Mouse (Mus musculus) cortical plate, adult 2 months (tissue): ENCODE results near the gene Cct5. TPM values are rescaled to one million over a fixed set of nuclear protein-coding genes. Genes with fewer than 3 reads are reported as not detected.

Experiments used
- H3K27ac ChIP-seq: fragments of 200-500 bp; 2 replicates; pipeline ENCODE4 v1.5.1; 2012; ENCODE audit warnings: low read length, control low read depth, inconsistent platforms; ENCODE audit not compliant: insufficient read depth
- H3K4me1 ChIP-seq: fragments of 200-500 bp; 2 replicates; pipeline ENCODE4 v1.6.1; 2011; ENCODE audit warnings: low read length; ENCODE audit not compliant: control insufficient read depth, insufficient read depth
- H3K4me3 ChIP-seq: fragments of 200-500 bp; 2 replicates; pipeline ENCODE4 v1.5.1; 2011; ENCODE audit warnings: mild to moderate bottlenecking, low read length, control low read depth; ENCODE audit not compliant: insufficient read depth
- CTCF ChIP-seq: fragments of 200-500 bp; IDR thresholded peaks from 2 replicates; pipeline ENCODE4 v1.5.1; 2011; ENCODE audit warnings: mild to moderate bottlenecking, control low read depth, low read length; ENCODE audit not compliant: insufficient read depth; ENCODE audit errors: extremely low read depth
- POLR2A ChIP-seq: fragments of 200-500 bp; IDR thresholded peaks from 2 replicates; pipeline ENCODE4 v1.6.1; 2011; ENCODE audit warnings: mild to moderate bottlenecking, low read length, control low read depth; ENCODE audit not compliant: insufficient read depth; ENCODE audit errors: extremely low read depth
- polyA plus RNA-seq: library from polyadenylated mRNA; depleted of rRNA; stranded (reverse); fragments of >200 nt; gene quantifications from 2 replicates; pipeline ENCODE4 v1.2.3, GENCODE M21; 2012

Cct5 gene
- polyA plus RNA-seq, 1 experiment, result 172 TPM

GRCm38 (mm10) chr15:31569325-31570022, 32.1 kb downstream of the Cct5 start:
- Histone ChIP-seq H3K4me1 (no peaks in the 10 kb centered on the region; the same call in 1 of the 2 replicates), H3K27ac (no peak overlapping the region), H3K4me3 (no peak overlapping the region)
- TF ChIP-seq POLR2A, result no peak
- TF ChIP-seq CTCF, result no peak

GRCm38 (mm10) chr15:31568581-31568996, 33.0 kb downstream of the Cct5 start:
- no peak overlapping the region for H3K27ac ChIP-seq
- TF ChIP-seq CTCF, result no peak
- TF ChIP-seq POLR2A, result no peak
- no peak overlapping the region for H3K4me3 ChIP-seq

GRCm38 (mm10) chr15:31567431-31567830, 34.2 kb downstream of the Cct5 start:
- no peaks in the 10 kb centered on the region; the same call in 1 of the 2 replicates for H3K4me1 ChIP-seq
- TF ChIP-seq POLR2A, result no peak
- no peak for TF ChIP-seq CTCF
- H3K27ac ChIP-seq, result no peak overlapping the region
- H3K4me3 ChIP-seq, result no peak overlapping the region

More at GRCm38 (mm10) chr15:31568581-31568996, 33.0 kb downstream of the Cct5 start:
- H3K4me1 ChIP-seq, result no peaks in the 10 kb centered on the region; the same call in 1 of the 2 replicates

- Histone ChIP-seq H3K4me3 (no peak overlapping the region), H3K4me1 (no peaks in the 10 kb centered on the region), H3K27ac (no peak overlapping the region)
- TF ChIP-seq POLR2A (no peak), CTCF (no peak)
These were observed 35.8 kb downstream of the Cct5 start for GRCm38 (mm10) chr15:31565786-31566185.

- Histone ChIP-seq H3K27ac (no peak within 1 kb of the TSS), H3K4me3 (no peak within 1 kb of the TSS), H3K4me1 (no peaks in the 10 kb centered on the region)
- TF ChIP-seq CTCF, result no peak
- TF ChIP-seq POLR2A, result no peak
These were observed 36.4 kb downstream of the Cct5 start, which contains the start of gene Cmbl for GRCm38 (mm10) chr15:31565184-31565583. TSS of gene Cmbl (plus strand) at chr15:31565389.

GRCm38 (mm10) chr15:31563577-31564546, 37.7 kb downstream of the Cct5 start:
- Histone ChIP-seq H3K4me1 (no peaks in the 10 kb centered on the region), H3K4me3 (no peak overlapping the region), H3K27ac (no peak overlapping the region)
- TF ChIP-seq POLR2A, result no peak
- TF ChIP-seq CTCF, result no peak

GRCm38 (mm10) chr15:31562847-31563246, 38.8 kb downstream of the Cct5 start:
- TF ChIP-seq CTCF (no peak), POLR2A (no peak)
- no peak overlapping the region for H3K27ac ChIP-seq
- H3K4me1 ChIP-seq, result no peaks in the 10 kb centered on the region
- no peak overlapping the region for H3K4me3 ChIP-seq

GRCm38 (mm10) chr15:31561976-31562375, 39.6 kb downstream of the Cct5 start:
- Histone ChIP-seq H3K4me1 (no peaks in the 10 kb centered on the region), H3K4me3 (no peak overlapping the region), H3K27ac (no peak overlapping the region)
- TF ChIP-seq CTCF, result no peak
- no peak for TF ChIP-seq POLR2A

GRCm38 (mm10) chr15:31561390-31561789, 40.2 kb downstream of the Cct5 start:
- H3K27ac ChIP-seq, result no peak overlapping the region
- TF ChIP-seq CTCF (no peak), POLR2A (no peak)
- H3K4me3 ChIP-seq, result no peak overlapping the region
- no peaks in the 10 kb centered on the region for H3K4me1 ChIP-seq
